Mouse (Mus musculus): Measurements from ENCODE around the gene Rnf151.

GRCm38 (mm10) chr17:24742307-24742706 lies 24.4 kb upstream of the Rnf151 start:
- TF ChIP-seq GATA1 (IDR thresholded peaks at IDR 0.05; ENCODE audit: borderline replicate concordance, low read length) (no peak), FLI1 (IDR thresholded peaks at IDR 0.05; ENCODE audit: low read length) (no peak)

All from megakaryocyte, embryonic 14.5 days (primary cell).